Mouse (Mus musculus) cerebellum, postnatal 36 days (tissue): ENCODE measurements around the gene Cdk5r2.
A peak's percentile ranks its signal among the peaks of the same experiment; 100 is the strongest.

ENCODE experiments used
- DNase-seq, 2 experiments: peaks; one replicate each; pipeline ENCODE4 v3.0.0; 2021 to 2022; ENCODE audit warnings: mixed read lengths in 2 of 2

Cdk5r2 gene

GRCm38 (mm10) chr1:74855156-74855555, 422 bp downstream of the Cdk5r2 start:
- DNase-seq = peak in 1 of 2 experiments; percentile 50

GRCm38 (mm10) chr1:74855651-74856438, 1.1 kb downstream of the Cdk5r2 start:
- peak; percentile 46 to 48 for DNase-seq

GRCm38 (mm10) chr1:74856439-74856720, 1.6 kb downstream of the Cdk5r2 start:
- DNase-seq = peak in 1 of 2 experiments; percentile 12

GRCm38 (mm10) chr1:74856791-74857190, 2.1 kb downstream of the Cdk5r2 start:
- peak in 1 of 2 experiments; percentile 33 for DNase-seq

GRCm38 (mm10) chr1:74857201-74857600, 2.5 kb downstream of the Cdk5r2 start:
- peak in 1 of 2 experiments; percentile 17 for DNase-seq

- DNase-seq = peak in 1 of 2 experiments; percentile 27
Measured at GRCm38 (mm10) chr1:74857677-74858076, 2.9 kb downstream of the Cdk5r2 start.

GRCm38 (mm10) chr1:74858171-74858719, 3.5 kb downstream of the Cdk5r2 start:
- DNase-seq = peak; percentile 97

GRCm38 (mm10) chr1:74858805-74859204, 4.1 kb downstream of the Cdk5r2 start:
- peak in 1 of 2 experiments; percentile 55 for DNase-seq

- peak in 1 of 2 experiments; percentile 12 for DNase-seq
Measured at GRCm38 (mm10) chr1:74859223-74859984, 4.7 kb downstream of the Cdk5r2 start.

GRCm38 (mm10) chr1:74861783-74862182, 7.0 kb downstream of the Cdk5r2 start:
- DNase-seq = no peak

- DNase-seq = no peak
Measured at GRCm38 (mm10) chr1:74872218-74872617, 17.5 kb downstream of the Cdk5r2 start.

GRCm38 (mm10) chr1:74877199-74877598, 22.5 kb downstream of the Cdk5r2 start:
- no peak for DNase-seq

GRCm38 (mm10) chr1:74880785-74881360, 26.1 kb downstream of the Cdk5r2 start:
- peak; percentile 81 to 82 for DNase-seq

- DNase-seq = peak; percentile 25 to 30
Measured at GRCm38 (mm10) chr1:74882055-74882734, 27.5 kb downstream of the Cdk5r2 start.

GRCm38 (mm10) chr1:74882828-74883227, 28.1 kb downstream of the Cdk5r2 start:
- no peak for DNase-seq

GRCm38 (mm10) chr1:74883441-74883840, 28.7 kb downstream of the Cdk5r2 start:
- DNase-seq = no peak

GRCm38 (mm10) chr1:74884196-74885141, 29.7 kb downstream of the Cdk5r2 start:
- no peak for DNase-seq

GRCm38 (mm10) chr1:74885369-74886042, 30.8 kb downstream of the Cdk5r2 start, which contains the start of gene Fev:
Fev (minus strand) TSS chr1:74885419.
- no peak for DNase-seq

- no peak for DNase-seq
Measured at GRCm38 (mm10) chr1:74891513-74891912, 36.8 kb downstream of the Cdk5r2 start.

GRCm38 (mm10) chr1:74892351-74893133, 37.8 kb downstream of the Cdk5r2 start:
- DNase-seq = no peak
